Mouse (Mus musculus) heart, embryonic 13.5 days (tissue): Measurements from ENCODE around the gene Smagp. TPM values are rescaled to one million over a fixed set of nuclear protein-coding genes. Genes with fewer than 3 reads are reported as not detected.
A peak's percentile ranks its signal among the peaks of the same experiment; 100 is the strongest.

Experiments used
- ATAC-seq: fragments of 200-750 bp; cut with Nextera tagmentation; 2 replicates; pipeline ENCODE4 v1.8.0; 2017; ENCODE audit warnings: moderate TSS enrichment; ENCODE audit not compliant: insufficient number of reproducible peaks, low FRiP score, low TSS enrichment; ENCODE audit errors: extremely low read depth
- H3K27ac ChIP-seq: fragments of 300-500 bp; sonication (generic); replicated peaks from 2 replicates; pipeline ENCODE4 v1.5.1; 2015; ENCODE audit warnings: moderate library complexity, mild to moderate bottlenecking, inconsistent platforms
- H3K27me3 ChIP-seq: fragments of 300-500 bp; sonication (generic); replicated peaks from 2 replicates; pipeline ENCODE4 v1.6.1; 2015; ENCODE audit warnings: mild to moderate bottlenecking, inconsistent platforms
- H3K36me3 ChIP-seq: fragments of 300-500 bp; sonication (generic); 2 replicates; pipeline ENCODE4 v1.6.1; 2015; ENCODE audit warnings: mild to moderate bottlenecking, inconsistent platforms
- H3K4me1 ChIP-seq: fragments of 300-500 bp; sonication (generic); 2 replicates; pipeline ENCODE4 v1.6.1; 2015; ENCODE audit warnings: inconsistent platforms
- H3K4me2 ChIP-seq: fragments of 300-500 bp; sonication (generic); 2 replicates; pipeline ENCODE4 v1.6.1; 2015; ENCODE audit warnings: inconsistent platforms, mild to moderate bottlenecking, moderate library complexity
- H3K4me3 ChIP-seq: fragments of 300-500 bp; sonication (generic); 2 replicates; pipeline ENCODE4 v1.5.1; 2015; ENCODE audit warnings: moderate library complexity, mild to moderate bottlenecking, inconsistent platforms
- H3K9ac ChIP-seq: fragments of 300-500 bp; sonication (generic); 2 replicates; pipeline ENCODE4 v1.6.1; 2015; ENCODE audit warnings: inconsistent platforms, mild to moderate bottlenecking, moderate library complexity
- H3K9me3 ChIP-seq: fragments of 300-500 bp; sonication (generic); 2 replicates; pipeline ENCODE4 v1.6.1; 2016; ENCODE audit warnings: inconsistent platforms
- WGBS: fragments of 180-500 bp; shearing (Covaris S2); methylation state at CpG from one replicate; pipeline ENCODE4 v1.1.7; 2015; ENCODE audit warnings: mixed read lengths; 5-methylcytosine and 5-hydroxymethylcytosine counted together
- polyA plus RNA-seq: library from polyadenylated mRNA; unstranded; fragments of >200 nt; fragmentation: Nextera tagmentation; extraction: Ambion mirVana; gene quantifications from 2 replicates; pipeline ENCODE4 v1.2.1, GENCODE M21; 2015

The Smagp gene
- polyA plus RNA-seq: 15.3 and 16.0 TPM in 2 replicates

DNA sequence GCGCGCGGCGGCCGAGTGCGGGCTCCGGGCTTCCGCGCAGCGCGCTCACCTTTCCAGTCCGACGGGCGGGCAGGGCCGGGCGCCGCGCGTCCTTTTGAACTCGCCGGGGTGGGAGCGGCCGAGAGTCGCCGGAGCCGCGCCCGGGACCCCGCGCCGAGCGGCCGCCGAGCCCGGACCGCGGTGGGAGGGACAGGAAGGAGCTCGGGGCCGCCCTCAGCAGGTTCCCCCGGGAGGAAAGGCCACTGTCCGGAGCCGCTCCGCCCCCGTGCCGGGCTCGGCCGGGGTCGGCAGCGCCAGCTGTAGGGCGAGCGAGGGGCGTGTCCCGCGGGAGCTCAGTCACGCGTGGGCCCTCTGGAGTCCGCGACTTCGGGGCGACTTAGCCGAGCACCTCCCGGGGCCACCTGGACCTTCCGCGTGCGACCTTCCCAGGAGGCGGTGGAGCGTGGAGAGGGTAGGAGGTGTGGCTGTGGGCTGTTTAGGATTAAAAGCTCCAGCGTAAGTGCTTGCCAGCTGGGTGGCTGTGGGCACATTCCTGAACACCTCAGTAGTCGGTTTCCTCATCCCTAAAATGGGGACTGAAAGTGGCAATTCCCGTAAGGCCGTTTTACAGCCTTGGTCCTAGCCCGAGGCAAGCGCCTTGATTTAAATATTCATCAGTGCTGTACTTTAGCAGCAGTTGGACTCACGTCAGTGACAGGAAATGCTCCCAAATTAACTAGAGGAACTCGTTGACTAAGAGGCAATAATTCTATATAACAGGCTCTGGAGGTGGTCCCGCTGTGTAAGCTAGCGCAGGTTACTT, at the start of gene Smagp:
Gene Smagp (minus strand): TSS at position 241 of the 802 bp plus-strand sequence.
- WGBS: under 1% methylated on average over 59 of the region's 77 CpGs
- H3K4me1 ChIP-seq: peaks cover 31% of the 10 kb centered on the region
- H3K27me3 ChIP-seq: peaks cover 62% of the 10 kb centered on the region

DNA sequence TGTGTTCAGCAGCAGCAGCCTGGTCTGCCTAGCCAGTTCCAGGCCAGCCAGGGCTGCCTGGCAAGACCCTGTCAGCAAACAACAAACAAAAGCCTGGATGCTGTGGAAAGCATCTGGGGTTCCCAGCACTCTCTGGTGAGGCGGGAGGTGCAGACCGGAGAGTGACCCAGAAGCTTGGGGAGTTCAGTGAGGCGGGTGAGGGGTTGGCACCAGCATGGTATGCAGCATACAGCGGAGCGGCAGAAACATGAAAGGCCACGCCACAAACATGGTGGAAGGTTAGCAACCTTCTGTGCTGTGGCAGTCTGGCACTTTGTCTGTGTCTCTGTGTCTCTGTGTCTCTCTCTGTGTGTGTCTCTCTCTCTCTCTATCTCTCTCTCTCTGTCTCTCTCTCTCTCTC, 49.7 kb upstream of the Smagp start:
- Histone ChIP-seq H3K27me3 (peaks cover 15% of the 10 kb centered on the region), H3K4me3 (no peak overlapping the region), H3K9ac (no peak overlapping the region), H3K4me2 (no peak overlapping the region), H3K36me3 (0 out of 2 replicates have a peak, but pooled peaks cover 3% of the 10 kb centered on the region), H3K9me3 (peaks cover 11% of the 10 kb centered on the region), H3K27ac (no peak overlapping the region), H3K4me1 (peaks cover 21% of the 10 kb centered on the region)
- WGBS: 72% methylated on average over 6 of the region's 6 CpGs
- ATAC-seq: no peak

More for the DNA sequence above, at the start of gene Smagp:
- Histone ChIP-seq H3K9me3 (no peaks in the 10 kb centered on the region), H3K9ac (peak within 1 kb of the TSS; percentile 79), H3K4me2 (peak within 1 kb of the TSS; percentile 83), H3K27ac (no peak within 1 kb of the TSS), H3K4me3 (peak within 1 kb of the TSS; percentile 60), H3K36me3 (no peaks in the 10 kb centered on the region)
- 0 out of 2 replicates have a peak, but pooled peaks have one; percentile 5 for ATAC-seq

DNA sequence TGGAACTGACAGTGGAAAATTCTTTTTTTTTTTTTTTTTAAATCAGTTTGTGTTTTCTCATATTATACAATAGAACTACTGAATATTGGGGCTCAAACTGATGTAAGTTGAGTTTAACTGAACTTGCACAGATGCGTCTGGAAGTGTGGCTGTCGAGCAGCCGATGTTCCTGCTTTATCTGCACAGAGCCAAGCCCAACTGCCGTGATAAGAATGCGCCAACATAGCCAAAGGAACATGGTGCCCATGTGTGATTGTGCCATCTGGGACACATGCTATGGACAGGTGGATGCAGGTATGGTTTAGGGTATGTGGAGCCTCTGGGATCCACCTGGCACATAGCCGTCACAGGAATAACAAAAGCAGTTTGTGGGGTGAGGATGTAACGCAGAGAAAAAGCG, 49.1 kb upstream of the Smagp start:
- Histone ChIP-seq H3K4me2 (no peak overlapping the region), H3K9ac (no peak overlapping the region), H3K27ac (no peak overlapping the region), H3K4me3 (no peak overlapping the region), H3K27me3 (peaks cover 15% of the 10 kb centered on the region), H3K36me3 (0 out of 2 replicates have a peak, but pooled peaks cover 3% of the 10 kb centered on the region), H3K9me3 (peaks cover 9% of the 10 kb centered on the region), H3K4me1 (peaks cover 21% of the 10 kb centered on the region)
- ATAC-seq: no peak
- WGBS: 62% methylated on average over 8 of the region's 8 CpGs

DNA sequence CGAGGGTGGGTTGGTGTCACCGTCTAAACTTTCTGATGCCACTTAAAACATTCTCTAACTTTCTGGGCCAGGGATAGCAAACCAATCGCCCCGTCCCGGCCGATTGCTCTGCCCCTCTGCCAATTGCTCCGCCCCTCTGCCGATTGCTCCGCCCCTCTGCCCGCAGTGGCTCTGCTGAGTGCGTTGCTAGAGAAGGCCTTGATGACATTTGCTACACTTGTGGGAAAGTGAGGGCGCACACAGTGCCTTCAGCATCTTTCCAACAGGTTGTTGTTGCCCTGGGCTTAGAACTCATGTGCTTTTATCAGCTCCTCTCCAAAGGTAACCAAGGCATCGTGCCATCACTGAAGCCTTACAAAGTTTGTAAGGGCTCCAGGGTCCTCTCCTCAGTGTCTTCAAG, 48.5 kb upstream of the Smagp start:
- Histone ChIP-seq H3K9ac (no peak overlapping the region), H3K4me3 (no peak overlapping the region), H3K27ac (no peak overlapping the region), H3K27me3 (peaks cover 15% of the 10 kb centered on the region), H3K9me3 (peaks cover 3% of the 10 kb centered on the region; the same call in 1 of the 2 replicates), H3K36me3 (0 out of 2 replicates have a peak, but pooled peaks cover 1% of the 10 kb centered on the region), H3K4me2 (0 out of 2 replicates have a peak overlapping the region, but pooled peaks have one; percentile 4), H3K4me1 (peaks cover 21% of the 10 kb centered on the region)
- no peak for ATAC-seq
- WGBS: 18% methylated on average over 13 of the region's 13 CpGs

DNA sequence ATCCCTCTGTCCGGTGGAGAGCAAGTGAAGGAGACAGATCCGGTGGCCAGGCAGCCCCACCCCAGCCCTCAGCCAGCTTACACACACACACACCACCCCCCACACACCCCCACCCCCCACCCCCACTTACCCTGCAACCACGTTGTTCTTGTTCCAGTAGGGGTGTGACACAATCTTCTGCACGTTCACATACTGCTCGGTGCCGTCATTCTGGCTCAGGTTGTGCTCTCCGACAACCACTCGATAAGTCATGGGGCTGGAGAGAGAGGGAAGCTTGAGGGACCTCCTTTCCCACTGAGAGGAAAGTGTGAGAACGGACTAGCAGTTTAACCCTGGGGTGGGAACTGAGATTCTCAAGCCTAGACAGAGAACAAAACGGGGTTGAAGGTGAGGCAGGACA, 47.7 kb upstream of the Smagp start:
- Histone ChIP-seq H3K4me3 (no peak overlapping the region), H3K9ac (no peak overlapping the region), H3K9me3 (no peaks in the 10 kb centered on the region), H3K4me2 (peak overlapping the region; percentile 4; the same call in 1 of the 2 replicates), H3K27me3 (peaks cover 15% of the 10 kb centered on the region), H3K27ac (no peak overlapping the region), H3K36me3 (no peaks in the 10 kb centered on the region), H3K4me1 (peaks cover 21% of the 10 kb centered on the region)
- ATAC-seq: no peak
- 42% methylated on average over 10 of the region's 10 CpGs for WGBS

DNA sequence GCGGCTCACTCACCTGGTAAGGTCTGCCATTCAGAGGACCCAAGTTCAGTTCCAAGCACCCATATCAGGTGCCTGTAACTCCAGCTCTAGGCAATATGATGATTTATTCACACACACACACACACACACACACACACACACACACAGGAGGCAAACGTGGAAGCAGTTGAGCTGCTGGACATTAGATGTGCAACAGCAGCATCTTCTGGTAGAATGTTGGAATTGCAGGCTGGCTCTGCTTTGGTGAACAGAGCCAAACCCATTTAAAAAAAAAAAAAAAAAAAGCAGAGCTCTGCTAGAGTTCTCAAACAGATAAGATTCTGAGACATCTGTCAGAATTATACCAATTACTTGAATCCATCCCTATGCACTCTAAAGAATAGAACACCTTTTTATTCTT, 46.3 kb upstream of the Smagp start:
- no peak for ATAC-seq

DNA sequence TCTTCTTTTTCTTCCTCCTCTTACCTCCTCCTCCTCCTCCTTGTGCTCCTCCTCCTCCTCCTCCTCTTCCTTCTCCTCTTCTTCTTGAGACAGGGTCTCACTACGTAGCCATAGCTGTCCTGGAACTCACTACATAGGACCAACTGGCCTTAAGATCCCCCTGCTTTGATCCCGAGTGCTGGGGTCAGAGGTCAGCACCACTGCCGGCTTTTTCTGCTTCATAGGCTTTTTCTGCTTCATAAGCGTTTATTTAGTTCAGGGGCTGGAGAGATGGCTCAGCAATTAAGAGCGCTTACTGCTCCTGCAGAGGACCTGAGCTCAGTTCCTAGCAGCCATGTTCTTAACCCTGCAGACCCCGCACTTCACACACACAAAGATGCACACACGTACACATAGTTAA, 45.0 kb upstream of the Smagp start:
- no peaks in the 10 kb centered on the region for H3K36me3 ChIP-seq
- H3K4me2 ChIP-seq: no peak overlapping the region
- no peaks in the 10 kb centered on the region for H3K9me3 ChIP-seq
- peaks cover 12% of the 10 kb centered on the region; the same call in 1 of the 2 replicates for H3K4me1 ChIP-seq
- no peak overlapping the region for H3K27ac ChIP-seq
- peaks cover 15% of the 10 kb centered on the region for H3K27me3 ChIP-seq
- 58% methylated on average over 7 of the region's 7 CpGs for WGBS
- no peak for ATAC-seq
- no peak overlapping the region for H3K9ac ChIP-seq
- H3K4me3 ChIP-seq: no peak overlapping the region

More for the DNA sequence above, 46.3 kb upstream of the Smagp start:
- H3K27ac ChIP-seq: no peak overlapping the region
- H3K27me3 ChIP-seq: peaks cover 15% of the 10 kb centered on the region
- no peak overlapping the region for H3K4me3 ChIP-seq
- no peak overlapping the region for H3K4me2 ChIP-seq
- 40% methylated on average over 2 of the region's 2 CpGs for WGBS
- no peaks in the 10 kb centered on the region for H3K36me3 ChIP-seq
- H3K9ac ChIP-seq: no peak overlapping the region
- H3K4me1 ChIP-seq: peaks cover 21% of the 10 kb centered on the region
- no peaks in the 10 kb centered on the region for H3K9me3 ChIP-seq

DNA sequence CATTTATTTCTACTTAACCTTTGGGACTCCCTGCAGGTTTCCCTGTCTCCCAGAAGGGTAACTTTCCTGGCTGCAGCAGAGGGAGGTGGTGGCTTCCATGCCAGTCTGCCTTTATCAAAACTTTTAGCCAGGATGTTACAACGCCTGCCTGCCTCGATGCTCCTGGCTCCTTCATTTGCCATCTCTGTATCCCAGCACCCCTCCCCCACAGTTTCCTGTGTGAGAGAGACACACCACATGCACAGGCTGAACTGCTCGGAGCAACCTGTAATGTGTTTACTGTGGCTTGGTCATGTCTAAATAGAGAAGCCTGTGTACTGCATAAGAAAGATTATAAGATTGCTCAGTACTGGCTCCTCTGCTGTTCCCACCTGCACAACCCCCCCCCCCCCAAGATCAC, 43.6 kb upstream of the Smagp start:
- H3K4me2 ChIP-seq: no peak overlapping the region
- peaks cover 10% of the 10 kb centered on the region; the same call in 1 of the 2 replicates for H3K4me1 ChIP-seq
- H3K9me3 ChIP-seq: no peaks in the 10 kb centered on the region
- ATAC-seq: no peak
- H3K4me3 ChIP-seq: no peak overlapping the region
- H3K36me3 ChIP-seq: no peaks in the 10 kb centered on the region
- WGBS: 41% methylated on average over 3 of the region's 3 CpGs
- H3K27ac ChIP-seq: no peak overlapping the region
- H3K9ac ChIP-seq: no peak overlapping the region
- peaks cover 10% of the 10 kb centered on the region for H3K27me3 ChIP-seq

DNA sequence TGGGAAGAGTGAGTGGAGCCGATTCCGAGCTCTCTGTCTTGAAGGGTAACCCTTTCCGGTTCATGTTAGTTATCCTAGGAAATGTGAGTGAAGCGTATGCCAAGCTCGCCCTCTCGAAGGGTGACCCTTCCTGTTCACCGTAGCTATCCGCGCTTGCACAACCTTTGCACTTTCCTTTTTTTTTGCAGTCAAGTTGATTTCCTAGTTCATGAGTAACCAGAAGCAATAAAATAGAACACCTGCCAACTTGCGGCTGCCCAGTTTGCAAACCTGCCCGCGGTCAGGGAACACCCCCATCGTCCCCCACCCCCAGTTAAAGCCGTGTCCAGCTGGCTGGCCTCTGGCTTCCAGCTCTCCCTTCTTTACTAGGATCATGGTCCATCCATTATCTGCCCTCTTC, 42.3 kb upstream of the Smagp start:
- H3K4me3 ChIP-seq: no peak overlapping the region
- H3K9me3 ChIP-seq: no peaks in the 10 kb centered on the region
- no peak for ATAC-seq
- H3K9ac ChIP-seq: no peak overlapping the region
- WGBS: 84% methylated on average over 14 of the region's 14 CpGs
- peaks cover 12% of the 10 kb centered on the region for H3K4me1 ChIP-seq
- H3K27me3 ChIP-seq: no peaks in the 10 kb centered on the region
- H3K4me2 ChIP-seq: no peak overlapping the region
- H3K27ac ChIP-seq: no peak overlapping the region
- H3K36me3 ChIP-seq: no peaks in the 10 kb centered on the region

DNA sequence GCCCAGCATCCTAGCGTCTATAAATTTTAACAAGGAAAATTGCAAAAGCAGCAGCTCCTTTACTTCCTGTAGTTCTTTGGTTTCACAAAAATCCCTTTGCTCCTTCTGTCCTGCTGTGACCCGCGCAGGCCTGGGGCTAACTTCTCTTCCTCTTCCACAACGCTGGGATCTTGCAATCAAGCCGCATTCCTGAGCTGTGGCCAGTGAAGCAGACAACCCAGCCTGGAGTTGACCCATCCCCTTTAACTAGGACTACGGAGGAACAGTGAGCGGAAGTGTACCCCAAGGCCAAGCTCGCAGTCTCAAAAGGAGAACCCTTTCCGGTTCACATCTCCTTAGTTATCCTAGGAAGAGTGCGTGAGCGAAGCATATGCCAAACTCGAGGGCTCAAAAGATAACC, 41.8 kb upstream of the Smagp start:
- no peaks in the 10 kb centered on the region for H3K27me3 ChIP-seq
- peaks cover 17% of the 10 kb centered on the region for H3K4me1 ChIP-seq
- H3K9me3 ChIP-seq: no peaks in the 10 kb centered on the region
- H3K4me3 ChIP-seq: no peak overlapping the region
- ATAC-seq: no peak
- 77% methylated on average over 12 of the region's 12 CpGs for WGBS
- no peak overlapping the region for H3K9ac ChIP-seq
- no peak overlapping the region for H3K4me2 ChIP-seq
- no peaks in the 10 kb centered on the region for H3K36me3 ChIP-seq
- H3K27ac ChIP-seq: no peak overlapping the region

DNA sequence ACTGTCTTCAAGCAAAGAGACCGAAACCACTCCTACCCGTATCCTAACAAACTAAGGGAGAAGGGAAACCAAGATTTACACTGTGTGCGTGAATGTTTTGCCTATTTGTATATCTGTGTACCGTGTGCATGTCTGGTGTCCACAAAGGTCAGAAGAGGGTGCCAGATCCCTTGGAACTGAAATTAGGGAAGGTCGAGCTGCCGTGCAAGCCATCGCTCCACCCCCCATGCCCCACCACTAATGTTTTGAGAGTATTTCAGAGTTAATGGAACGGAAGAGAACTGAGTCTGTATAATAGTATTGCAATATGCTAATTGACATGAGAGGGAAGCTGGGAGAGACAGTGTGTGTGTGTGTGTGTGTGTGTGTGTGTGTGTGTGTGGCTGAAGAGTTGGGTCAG, 40.9 kb upstream of the Smagp start:
- no peak for ATAC-seq
- 87% methylated on average over 8 of the region's 8 CpGs for WGBS
- Histone ChIP-seq H3K9me3 (no peaks in the 10 kb centered on the region), H3K9ac (no peak overlapping the region), H3K4me1 (peaks cover 22% of the 10 kb centered on the region), H3K4me3 (no peak overlapping the region), H3K27ac (no peak overlapping the region), H3K4me2 (no peak overlapping the region), H3K36me3 (no peaks in the 10 kb centered on the region), H3K27me3 (no peaks in the 10 kb centered on the region)

DNA sequence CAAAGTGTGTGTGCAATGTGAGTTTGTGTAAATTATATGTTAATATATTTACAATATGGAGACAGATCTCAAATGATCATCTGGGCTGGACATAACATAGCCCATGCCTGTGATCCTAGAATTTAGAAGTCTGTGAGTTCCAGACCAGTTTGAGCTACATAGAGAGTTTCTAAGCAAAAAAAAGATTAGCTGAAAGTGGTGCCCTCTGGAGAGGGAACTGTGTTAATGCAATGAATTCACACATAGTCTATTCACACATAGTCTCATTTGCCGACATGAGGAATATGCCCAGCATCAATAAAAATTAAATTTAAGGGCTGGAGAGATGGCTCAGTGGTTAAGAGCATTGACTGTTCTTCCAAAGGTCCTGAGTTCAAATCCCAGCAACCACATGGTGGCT, 39.8 kb upstream of the Smagp start:
- H3K4me1 ChIP-seq: peaks cover 22% of the 10 kb centered on the region
- no peak for ATAC-seq
- no peak overlapping the region for H3K4me2 ChIP-seq
- no peak overlapping the region for H3K27ac ChIP-seq
- no peak overlapping the region for H3K9ac ChIP-seq
- H3K9me3 ChIP-seq: no peaks in the 10 kb centered on the region
- no peaks in the 10 kb centered on the region for H3K36me3 ChIP-seq
- no peak overlapping the region for H3K4me3 ChIP-seq
- no peaks in the 10 kb centered on the region for H3K27me3 ChIP-seq
- WGBS: 64% methylated on average over 1 of the region's 1 CpGs
